Mouse (Mus musculus) liver, adult 2 months (tissue): Measurements from ENCODE around the gene Hist1h3b. TPM values are rescaled to one million over a fixed set of nuclear protein-coding genes. Genes with fewer than 3 reads are reported as not detected.
"Not testable (repeated sequence)": the region's sequence is repeated elsewhere in the genome, so short reads cannot be mapped to it uniquely, and the experiment has no call there.

Source experiments
- DNase-seq: peaks from one replicate; pipeline ENCODE4 v3.0.0-alpha.2; 2011; ENCODE audit warnings: low read depth, low spot score; ENCODE audit errors: extremely low read depth
- H3K27ac ChIP-seq: fragments of 200-500 bp; replicated peaks from 2 replicates; pipeline ENCODE4 v1.5.1; 2012; ENCODE audit warnings: low read depth, mild to moderate bottlenecking, control low read depth, inconsistent platforms, low read length; ENCODE audit not compliant: insufficient read depth
- H3K27me3 ChIP-seq: fragments of 200-500 bp; 2 replicates; pipeline ENCODE4 v1.6.1; 2012; ENCODE audit warnings: mild to moderate bottlenecking, moderate library complexity, low read length, inconsistent platforms; ENCODE audit not compliant: control insufficient read depth, insufficient read depth
- H3K36me3 ChIP-seq: fragments of 200-500 bp; 2 replicates; pipeline ENCODE4 v1.6.1; 2012; ENCODE audit warnings: low read length, inconsistent platforms; ENCODE audit not compliant: control insufficient read depth, insufficient read depth
- H3K4me1 ChIP-seq: fragments of 200-500 bp; 2 replicates; pipeline ENCODE4 v1.6.1; 2011; ENCODE audit warnings: low read length; ENCODE audit not compliant: control insufficient read depth, insufficient read depth
- H3K4me3 ChIP-seq: fragments of 200-500 bp; 2 replicates; pipeline ENCODE4 v1.5.1; 2011; ENCODE audit warnings: low read depth, mild to moderate bottlenecking, control low read depth, low read length, moderate library complexity; ENCODE audit not compliant: insufficient read depth
- H3K79me2 ChIP-seq: fragments of 200-500 bp; 2 replicates; pipeline ENCODE4 v1.6.1; 2012; ENCODE audit warnings: inconsistent platforms, mild to moderate bottlenecking, low read length, moderate library complexity; ENCODE audit not compliant: control insufficient read depth, insufficient read depth
- H3K9ac ChIP-seq: fragments of 200-500 bp; 2 replicates; pipeline ENCODE4 v1.6.1; 2012; ENCODE audit warnings: low read depth, mild to moderate bottlenecking, control low read depth, inconsistent platforms, low read length
- CTCF ChIP-seq: fragments of 200-500 bp; IDR thresholded peaks from 2 replicates; pipeline ENCODE4 v1.5.1; 2011; ENCODE audit warnings: low read depth, low read length, control low read depth
- POLR2A ChIP-seq: fragments of 200-500 bp; IDR thresholded peaks from 2 replicates; pipeline ENCODE4 v1.6.1; 2011; ENCODE audit warnings: low read length, control low read depth; ENCODE audit not compliant: insufficient read depth; ENCODE audit errors: extremely low read depth
- WGBS: fragments of 180-500 bp; shearing (Covaris S2); methylation state at CpG from one replicate; pipeline ENCODE4 v1.1.7; 2018; 5-methylcytosine and 5-hydroxymethylcytosine counted together
- polyA plus RNA-seq: library from polyadenylated mRNA; depleted of rRNA; stranded (reverse); fragments of >200 nt; gene quantifications from 2 replicates; pipeline ENCODE4 v1.2.3, GENCODE M21; 2012
- total RNA-seq: library from RNA; depleted of rRNA; stranded (reverse); fragments of >200 nt; gene quantifications from 2 replicates; pipeline ENCODE4 v1.2.3, GENCODE M21; 2014

The Hist1h3b gene
- total and polyA plus RNA-seq, 2 experiments, result 0.23 to 15.2 TPM

GRCm38 (mm10) chr13:23744421-23745380, 7.4 kb upstream of the Hist1h3b start:
- DNase-seq, result no peak
- no peak for TF ChIP-seq POLR2A
- H3K79me2 ChIP-seq, result no peaks in the 10 kb centered on the region
- H3K9ac ChIP-seq, result no peak overlapping the region
- no peak overlapping the region for H3K27ac ChIP-seq
- H3K27me3 ChIP-seq, result no peaks in the 10 kb centered on the region
- no peaks in the 10 kb centered on the region for H3K36me3 ChIP-seq
- H3K4me1 ChIP-seq, result peaks cover 14% of the 10 kb centered on the region; the same call in 1 of the 2 replicates
- H3K4me3 ChIP-seq, result peak overlapping the region; percentile 16; the same call in 1 of the 2 replicates
- 15% methylated on average over 16 of the region's 36 CpGs for WGBS

- Histone ChIP-seq H3K4me1 (peaks cover 14% of the 10 kb centered on the region; the same call in 1 of the 2 replicates), H3K27ac (peak within 1 kb of the TSS; percentile 99), H3K79me2 (no peaks in the 10 kb centered on the region), H3K9ac (peak within 1 kb of the TSS; percentile 73), H3K36me3 (no peaks in the 10 kb centered on the region), H3K27me3 (no peaks in the 10 kb centered on the region), H3K4me3 (peak within 1 kb of the TSS; percentile 66)
- under 1% methylated on average over 28 of the region's 28 CpGs for WGBS
- TF ChIP-seq POLR2A (no peak), CTCF (no peak)
- DNase-seq, result peak; percentile 85
Observed at GRCm38 (mm10) chr13:23745381-23746161, 6.5 kb upstream of the Hist1h3b start, which contains the start of gene Hist1h3c. Gene Hist1h3c (minus strand): TSS chr13:23745602.

GRCm38 (mm10) chr13:23746201-23747080, 5.6 kb upstream of the Hist1h3b start, which contains the start of gene Hist1h2bb:
Gene Hist1h2bb (plus strand): TSS chr13:23746734.
- not testable (repeated sequence) for H3K36me3 ChIP-seq, H3K79me2 ChIP-seq, H3K27me3 ChIP-seq
- H3K4me3 ChIP-seq, result peak within 1 kb of the TSS; percentile 66
- peaks cover 12% of the 10 kb centered on the region for H3K4me1 ChIP-seq
- WGBS, result 1% methylated on average over 45 of the region's 58 CpGs
- peak within 1 kb of the TSS; percentile 99 for H3K27ac ChIP-seq
- peak; percentile 99 for DNase-seq
- H3K9ac ChIP-seq, result peak within 1 kb of the TSS; percentile 73

GRCm38 (mm10) chr13:23747081-23747891, 4.8 kb upstream of the Hist1h3b start:
- Histone ChIP-seq H3K4me3 (peak overlapping the region; percentile 4; the same call in 1 of the 2 replicates), H3K27me3 (no peaks in the 10 kb centered on the region), H3K27ac (peak overlapping the region; percentile 12; the same call in 1 of the 2 replicates), H3K4me1 (peaks cover 12% of the 10 kb centered on the region), H3K36me3 (no peaks in the 10 kb centered on the region), H3K9ac (peak overlapping the region; percentile 37; the same call in 1 of the 2 replicates), H3K79me2 (no peaks in the 10 kb centered on the region)
- DNase-seq, result no peak
- 11% methylated on average over 13 of the region's 13 CpGs for WGBS
- TF ChIP-seq POLR2A, result no peak
- TF ChIP-seq CTCF, result no peak
